Mouse (Mus musculus): ENCODE data around the gene Cotl1.
"Not testable (repeated sequence)": the region's sequence is repeated elsewhere in the genome, so short reads cannot be mapped to it uniquely, and the experiment has no call there.

Gene Cotl1

GRCm38 (mm10) chr8:119840275-119840808 lies at the start of gene Cotl1:
Gene Cotl1 (minus strand): TSS chr8:119840544.
- peak; percentile 99 for DNase-seq

DNA sequence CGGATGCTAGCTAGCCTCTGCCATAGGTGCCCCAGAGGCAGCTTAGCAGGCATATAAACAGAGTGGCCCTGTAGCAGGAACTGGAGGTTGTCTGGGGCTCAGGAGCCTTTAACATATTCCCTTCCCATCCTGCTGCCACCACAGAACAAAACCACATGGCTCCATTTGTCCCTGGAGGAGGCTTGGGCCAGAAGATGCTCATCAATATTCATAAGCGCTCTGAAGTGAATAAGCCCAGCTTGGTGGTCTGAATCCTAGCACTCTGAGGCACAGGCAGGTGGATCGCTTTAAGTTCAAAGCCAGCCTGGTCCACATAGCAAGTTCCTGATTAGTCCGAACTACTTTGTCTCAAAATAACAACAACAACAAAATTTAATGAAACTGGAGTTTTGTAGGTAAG lies 47.7 kb upstream of the Cotl1 start:
- no peak for DNase-seq

DNA sequence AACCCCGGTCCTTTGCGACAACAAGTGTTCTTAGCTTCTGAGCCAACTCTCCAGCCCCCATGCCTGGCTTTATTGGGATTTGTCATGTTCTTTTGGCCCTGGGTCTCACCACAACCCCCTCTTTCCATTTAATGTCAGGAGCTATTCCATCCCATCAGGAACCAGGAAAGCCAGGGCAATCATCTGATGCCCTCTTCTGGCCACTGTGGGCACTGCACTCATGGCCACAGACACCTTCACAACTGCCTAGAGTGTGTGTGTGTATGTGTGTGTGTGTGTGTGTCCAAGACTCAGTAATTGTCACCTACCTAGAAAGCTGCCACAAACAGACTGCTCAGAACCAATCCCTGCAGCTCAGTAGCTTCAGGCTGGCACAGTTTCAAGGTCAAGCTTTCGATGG lies 46.8 kb upstream of the Cotl1 start:
- DNase-seq, result peak; percentile 64

DNA sequence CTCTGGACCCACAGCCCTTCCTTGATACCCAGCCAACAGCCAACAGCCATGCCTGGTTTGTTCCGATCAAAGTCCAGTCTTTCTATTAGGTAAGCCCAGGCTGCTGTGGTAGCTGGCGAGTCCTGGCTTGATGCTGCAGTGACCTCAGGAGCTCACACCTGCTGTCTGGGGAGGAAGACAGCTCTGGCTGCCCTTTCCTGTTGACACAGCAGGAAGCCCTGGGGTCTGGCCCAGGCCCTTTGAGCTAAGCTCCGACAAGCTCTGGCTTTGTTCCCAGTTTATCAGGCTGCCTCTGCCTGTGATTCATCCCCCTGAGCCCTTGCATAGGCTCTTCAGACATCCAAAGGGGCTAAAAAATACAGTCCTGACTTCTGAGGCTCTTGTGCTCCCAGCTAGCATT lies 45.3 kb upstream of the Cotl1 start:
- DNase-seq, result peak; percentile 90

DNA sequence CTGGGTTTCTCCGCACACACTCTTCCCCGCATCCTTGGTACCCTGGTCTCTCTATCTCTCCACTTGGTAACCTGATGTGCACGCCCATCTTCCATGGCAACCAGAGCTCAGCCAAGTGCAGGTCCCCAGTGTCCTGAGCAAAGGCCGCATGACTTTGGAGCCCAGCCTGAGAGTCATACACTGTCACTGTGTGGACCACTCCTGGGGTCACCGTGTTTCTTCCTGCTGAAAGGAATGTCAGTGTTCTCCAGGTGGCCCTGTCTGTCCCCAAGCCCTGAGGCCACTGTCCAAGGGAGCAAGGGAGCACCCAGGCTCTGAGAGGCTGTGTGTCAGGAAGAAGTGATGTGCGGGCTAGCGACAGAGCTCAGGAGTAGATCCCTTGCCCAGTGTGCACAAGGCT lies 42.9 kb upstream of the Cotl1 start:
- DNase-seq, result no peak

- DNase-seq, result peak; percentile 48
Observed at GRCm38 (mm10) chr8:119881917-119882316, 41.6 kb upstream of the Cotl1 start.

- no peak for DNase-seq
Observed at GRCm38 (mm10) chr8:119881301-119881700, 41.0 kb upstream of the Cotl1 start.

DNA sequence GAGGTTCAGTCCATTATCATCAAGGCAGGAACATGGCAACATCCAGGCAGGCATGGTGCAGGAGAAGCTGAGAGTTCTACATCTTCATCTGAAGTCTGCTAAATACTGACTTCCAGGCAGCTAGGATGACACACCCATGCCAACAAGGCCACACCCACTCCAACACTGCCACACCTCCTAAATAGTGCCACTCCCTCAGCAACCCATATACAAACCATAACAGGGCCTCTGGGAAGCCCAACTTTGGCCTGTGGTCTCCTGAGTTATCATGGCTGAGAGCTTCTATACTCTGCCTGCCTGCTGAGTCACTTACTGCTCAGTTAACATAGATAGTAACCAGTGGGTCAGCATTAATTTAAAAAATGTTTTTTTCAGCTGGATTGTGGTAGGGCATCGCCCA lies 32.8 kb upstream of the Cotl1 start:
- DNase-seq, result no peak

DNA sequence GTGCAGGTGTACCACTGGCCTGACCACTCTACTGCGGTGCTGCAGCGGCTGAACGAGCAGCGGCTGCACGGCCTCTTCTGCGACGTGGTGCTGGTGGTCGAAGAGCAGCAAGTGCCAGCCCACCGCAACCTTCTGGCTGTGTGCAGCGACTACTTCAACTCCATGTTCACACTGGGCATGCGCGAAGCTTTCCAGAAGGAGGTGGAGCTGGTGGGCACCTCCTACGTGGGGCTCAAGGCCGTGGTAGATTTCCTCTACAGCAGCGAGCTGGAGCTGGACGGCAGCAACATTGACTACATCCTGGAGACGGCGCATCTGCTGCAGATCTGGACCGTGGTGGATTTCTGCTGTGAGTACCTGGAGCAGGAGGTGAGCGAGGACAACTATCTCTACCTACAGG lies 29.3 kb upstream of the Cotl1 start:
- DNase-seq, result no peak

DNA sequence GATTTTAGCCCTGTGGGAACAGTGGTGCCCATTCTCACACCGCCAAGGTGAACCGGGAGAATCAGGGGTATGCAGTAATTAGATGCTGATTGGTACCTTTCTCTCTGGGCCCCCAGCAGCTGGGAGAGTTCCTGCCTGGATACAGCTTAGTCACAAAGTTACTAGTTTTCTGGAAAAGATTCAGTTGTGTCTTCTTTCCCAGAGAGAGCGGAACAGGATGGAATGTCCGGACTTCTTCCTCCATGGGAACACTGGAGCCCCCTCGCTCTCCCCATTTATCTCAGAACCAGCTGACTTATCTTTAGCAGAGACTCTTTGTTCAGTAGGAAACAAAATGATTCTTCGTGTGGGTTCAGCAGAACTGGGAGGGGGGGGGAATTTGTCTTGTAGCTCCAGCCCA lies 22.4 kb upstream of the Cotl1 start:
- no peak for DNase-seq

DNA sequence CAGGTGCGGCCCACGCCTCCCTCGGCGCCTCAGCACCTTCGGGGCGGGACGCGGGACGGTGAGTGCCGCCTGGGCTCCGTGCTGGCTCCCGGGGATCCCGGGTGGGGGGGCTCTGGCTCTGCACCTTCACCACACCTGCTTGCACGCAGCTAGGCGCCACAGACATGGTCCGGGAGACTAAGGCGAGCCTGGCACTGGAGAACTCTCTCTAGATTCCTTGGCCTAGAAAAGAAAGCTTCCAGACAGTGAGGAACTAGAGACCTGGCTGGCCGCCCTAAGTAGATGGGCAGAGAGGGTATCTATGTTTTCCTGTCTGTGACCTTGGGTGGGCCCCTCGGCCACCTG lies 22.0 kb upstream of the Cotl1 start:
- no peak for DNase-seq

- peak; percentile 99 for DNase-seq
Observed at GRCm38 (mm10) chr8:119861706-119862389, 21.5 kb upstream of the Cotl1 start, which contains the start of gene Klhl36. Gene Klhl36 (plus strand): TSS chr8:119862266.

DNA sequence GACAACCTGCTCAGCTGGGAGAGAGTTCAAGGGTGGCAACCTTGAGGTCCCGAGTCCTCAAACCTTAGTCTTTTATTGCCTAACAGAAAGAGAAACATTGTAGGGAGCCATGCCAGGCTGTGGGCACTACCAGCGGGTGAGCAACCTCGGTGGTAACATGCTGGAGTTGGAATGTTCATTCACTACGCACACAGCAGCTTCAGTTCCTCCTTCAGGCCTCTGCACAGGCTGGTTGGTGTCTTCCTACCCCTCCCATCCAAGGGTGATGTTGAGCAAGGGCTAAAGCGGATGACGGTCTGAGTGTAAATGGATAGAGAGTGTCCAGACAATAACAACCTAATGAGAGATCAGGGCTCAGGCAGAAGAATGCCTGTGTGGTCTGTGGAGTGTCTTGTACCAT lies 17.4 kb upstream of the Cotl1 start:
- DNase-seq, result no peak

GRCm38 (mm10) chr8:119855656-119856055 lies 15.3 kb upstream of the Cotl1 start:
- DNase-seq, result peak; percentile 58

DNA sequence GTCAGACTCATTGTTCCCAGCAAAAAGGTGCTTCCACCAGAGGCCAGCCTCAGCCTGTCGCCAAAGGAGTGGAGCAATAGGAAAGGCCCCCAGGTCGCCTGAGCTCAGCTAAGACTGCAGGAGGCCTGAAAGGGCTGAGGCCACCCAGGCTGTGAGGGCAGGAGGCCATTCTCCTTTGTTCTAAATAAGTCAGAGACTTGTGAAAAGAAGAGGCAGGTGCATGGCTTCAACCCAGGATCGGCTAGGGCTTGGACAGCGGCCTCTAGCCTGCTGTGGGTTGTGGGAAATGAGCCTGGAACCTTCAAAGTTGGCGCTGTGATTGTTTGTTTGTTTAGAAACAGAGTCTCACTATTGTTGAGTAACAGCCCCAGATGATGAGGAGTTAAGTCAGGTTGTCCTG lies 13.7 kb upstream of the Cotl1 start:
- no peak for DNase-seq

GRCm38 (mm10) chr8:119853521-119853920 lies 13.2 kb upstream of the Cotl1 start:
- no peak for DNase-seq

DNA sequence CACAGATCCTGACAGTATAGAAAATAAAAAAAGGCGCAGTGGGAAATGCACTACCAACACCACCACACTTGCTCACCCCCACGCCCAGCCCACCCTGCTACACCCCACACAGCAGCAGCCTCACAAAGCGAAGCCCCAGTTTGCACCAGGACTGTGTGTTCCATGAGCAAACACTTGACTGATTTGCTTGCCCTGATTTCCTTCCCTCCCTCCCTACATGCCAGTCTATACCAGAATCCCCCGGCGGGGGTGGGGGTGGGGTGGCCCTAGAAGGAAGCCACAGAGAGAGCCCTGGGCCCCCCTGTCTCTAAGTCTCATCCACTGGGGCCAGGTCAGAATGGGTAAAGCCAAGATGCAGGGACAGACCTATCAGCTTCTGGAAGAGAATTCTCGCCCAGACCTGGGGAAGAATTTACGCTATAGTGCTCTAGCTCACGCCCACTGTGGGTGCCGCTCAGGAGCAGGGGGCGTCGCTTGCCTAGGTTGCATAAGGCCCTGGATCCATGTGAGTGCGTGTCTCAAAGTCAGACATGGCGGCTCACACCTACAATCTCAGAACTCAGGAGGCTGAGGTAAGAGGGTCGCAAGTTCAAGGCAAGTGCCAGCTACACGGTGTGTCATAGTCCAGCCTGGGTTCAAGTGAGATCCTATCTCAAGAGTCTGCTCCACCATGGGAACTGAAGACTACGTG lies 7.0 kb upstream of the Cotl1 start:
- DNase-seq, result no peak

GRCm38 (mm10) chr8:119845741-119846140 lies 5.4 kb upstream of the Cotl1 start:
- DNase-seq, result not testable (repeated sequence)

- no peak for DNase-seq
Observed at GRCm38 (mm10) chr8:119844577-119844976, 4.2 kb upstream of the Cotl1 start.

DNA sequence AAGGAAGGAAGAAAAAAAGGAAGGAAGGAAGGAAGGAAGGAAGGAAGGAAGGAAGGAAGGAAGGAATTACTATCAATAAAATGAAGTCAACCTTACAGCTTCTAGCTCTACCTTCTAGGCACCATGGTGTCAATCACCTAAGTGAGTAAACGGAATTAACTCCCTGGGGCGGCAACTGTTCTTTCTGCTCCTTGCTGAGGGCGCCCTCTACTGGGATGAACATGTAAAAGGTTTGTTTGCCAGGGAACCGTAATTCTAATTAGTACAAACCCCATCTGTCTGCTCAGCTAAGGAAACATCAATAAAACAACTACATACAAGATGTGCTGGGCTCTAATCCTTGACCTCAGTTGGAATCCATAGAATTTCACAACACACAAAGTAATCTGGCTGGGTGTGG lies 3.1 kb upstream of the Cotl1 start:
- peak; percentile 86 for DNase-seq

DNA sequence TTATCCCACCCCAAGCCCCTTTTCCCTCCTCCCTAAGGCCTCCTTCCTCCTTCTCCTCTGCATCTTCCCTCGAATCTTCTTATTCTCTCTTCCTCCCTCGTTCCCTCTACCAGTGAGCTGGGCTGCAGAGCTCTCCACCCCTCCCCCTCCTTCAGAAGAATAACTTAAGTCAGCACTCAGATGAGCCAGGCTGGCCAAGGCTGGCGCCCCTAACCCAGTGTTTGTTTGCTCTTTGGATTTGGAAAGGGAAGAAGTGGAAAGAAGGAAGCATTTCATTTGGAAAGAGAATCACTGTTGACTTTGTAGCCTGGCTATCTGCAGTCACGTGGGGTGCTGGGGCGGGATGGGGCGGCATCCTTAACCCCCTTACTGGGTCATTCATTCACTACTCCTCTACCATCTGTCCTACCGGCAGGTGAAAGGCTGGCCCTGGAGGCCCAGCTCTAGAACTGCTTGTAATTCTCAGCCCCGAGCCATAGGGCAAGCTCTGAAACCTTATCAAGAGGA lies 614 bp upstream of the Cotl1 start:
- peak; percentile 78 for DNase-seq

- DNase-seq, result peak; percentile 64
Observed at GRCm38 (mm10) chr8:119839419-119840021, 824 bp downstream of the Cotl1 start.

DNA sequence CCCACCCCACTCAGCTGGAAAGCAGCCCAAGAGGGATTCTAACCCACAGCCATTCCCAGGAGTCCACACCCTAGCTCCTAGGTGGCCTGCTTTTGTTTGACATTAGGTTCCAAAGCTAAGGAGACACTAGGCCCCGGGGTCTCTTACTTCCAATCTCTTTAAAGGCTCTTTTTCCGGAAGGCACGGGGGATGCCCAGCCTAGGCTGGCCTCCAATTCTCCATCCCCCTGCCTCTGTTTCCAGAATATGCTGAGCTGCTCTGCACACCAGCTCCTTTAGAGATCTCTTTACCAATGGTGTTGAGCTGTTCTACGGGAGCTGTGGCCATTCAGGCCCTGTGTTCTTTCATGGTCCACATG lies 1.4 kb downstream of the Cotl1 start:
- no peak for DNase-seq

Measured in kidney, postnatal 14 days (tissue).